Comparison of ENCODE assay signal across 8 mouse cellular contexts in the genomic region with DNA sequence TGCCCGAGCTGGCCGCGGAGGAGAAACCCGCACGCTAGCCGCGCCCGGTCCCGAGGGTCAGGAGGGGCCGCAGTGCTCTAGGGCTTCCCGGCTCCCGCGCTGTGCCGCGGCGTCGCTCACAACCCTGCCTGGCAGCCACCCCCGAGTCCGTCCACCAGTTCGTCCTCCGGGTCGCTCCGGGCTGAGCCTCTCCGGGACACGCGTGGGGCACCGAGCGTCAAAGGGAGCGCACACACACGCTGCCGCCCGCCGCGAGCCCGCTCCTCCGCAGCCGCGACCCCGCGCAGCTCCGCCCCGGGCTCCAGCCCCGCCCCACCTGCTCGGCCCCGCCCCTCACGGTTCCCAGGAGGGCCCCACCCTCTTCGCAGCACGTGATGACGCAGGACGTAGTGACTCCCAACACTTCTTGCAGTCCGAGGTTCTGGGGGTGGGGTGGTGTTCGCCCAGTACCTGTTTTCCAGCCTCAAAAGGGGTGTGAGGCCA. TPM values are rescaled to one million over a fixed set of nuclear protein-coding genes. Genes with fewer than 3 reads are reported as not detected.
DNase-seq lines count a peak whose midpoint lies in the region; ATAC-seq lines count a peak whose summit lies in the region.

Gene Ahr, minus strand, starts transcription at position 285 of the 483 bp plus-strand sequence.

- H3K9me3 ChIP-seq in limb, embryonic 10.5 days (replicated peaks): no peaks in the 10 kb centered on the region
- H3K9me3 ChIP-seq in midbrain, embryonic 12.5 days: no peaks in the 10 kb centered on the region

- peak within 1 kb of the TSS; percentile 63 for H3K27ac ChIP-seq in limb, embryonic 10.5 days
- no peak within 1 kb of the TSS for H3K27ac ChIP-seq in midbrain, embryonic 12.5 days (replicated peaks)

- peak within 1 kb of the TSS; percentile 96 for H3K4me2 ChIP-seq in midbrain, embryonic 12.5 days (replicated peaks)

- H3K27me3 ChIP-seq in limb, embryonic 10.5 days (ENCODE audit: low read depth, poor library complexity, severe bottlenecking): peaks cover 23% of the 10 kb centered on the region
- peaks cover 9% of the 10 kb centered on the region for H3K27me3 ChIP-seq in midbrain, embryonic 12.5 days

- peak within 1 kb of the TSS; percentile 68 for H3K9ac ChIP-seq in midbrain, embryonic 12.5 days (replicated peaks)

- ATAC-seq in midbrain, embryonic 12.5 days (ENCODE audit: low FRiP score, low read depth): peak; percentile 97
- no peak for ATAC-seq in erythroid progenitor cell, adult 5-6 weeks (replicated peaks; ENCODE audit: low FRiP score, poor library complexity, severe bottlenecking)

- peak within 1 kb of the TSS; percentile 79 for H3K4me3 ChIP-seq in limb, embryonic 10.5 days
- peak within 1 kb of the TSS; percentile 78 for H3K4me3 ChIP-seq in midbrain, embryonic 12.5 days

- no peaks in the 10 kb centered on the region for H3K36me3 ChIP-seq in limb, embryonic 10.5 days
- no peaks in the 10 kb centered on the region for H3K36me3 ChIP-seq in midbrain, embryonic 12.5 days

- DNase-seq in adrenal gland, postnatal 10 days: peak; percentile 95
- DNase-seq in embryo, embryonic 11.5 days (ENCODE audit: low read depth, low spot score): peak; percentile 46
- peak; percentile 99 for DNase-seq in heart, adult 11 months
- DNase-seq in kidney, adult 18-20 months: peak; percentile 87
- DNase-seq in limb, embryonic 10.5 days (ENCODE audit: low spot score): peak; percentile 90
- peak; percentile 33 for DNase-seq in skeletal muscle tissue, adult 2 months (ENCODE audit: low read depth, low spot score)

- peaks cover 12% of the 10 kb centered on the region for H3K4me1 ChIP-seq in limb, embryonic 10.5 days
- H3K4me1 ChIP-seq in midbrain, embryonic 12.5 days: peaks cover 5% of the 10 kb centered on the region

- under 1% methylated on average over 41 of the region's 52 CpGs for WGBS in limb, embryonic 10.5 days
- WGBS in midbrain, embryonic 12.5 days: under 1% methylated on average over 46 of the region's 52 CpGs

RNA-seq across cellular contexts. Expression of gene Ahr, which starts in this region (rescaled TPM):
- 10 to 100 TPM; 11.8 to 13.3 TPM for total RNA-seq in adrenal gland, postnatal 10 days (2021)
- 0.75 and 1.2 TPM in 2 replicates for polyA plus RNA-seq in limb, embryonic 10.5 days (2016; fragmentation: Nextera tagmentation; extraction: Ambion mirVana)
- 2.3 and 3.1 TPM in 2 replicates for polyA plus RNA-seq in midbrain, embryonic 12.5 days (2016; fragmentation: Nextera tagmentation; extraction: Ambion mirVana)
- 4.0 TPM in 1 of 2 replicates, not detected in the other for total RNA-seq in erythroid progenitor cell, adult 5-6 weeks (2015; ENCODE audit: low replicate concordance)
- total RNA-seq in erythroid progenitor cell, adult 5-6 weeks (2017; ENCODE audit: low replicate concordance): 0.77 TPM in 1 of 2 replicates, not detected in the other

Comparison
In these comparisons a context has a peak if more than half of its experiments do, and no peak if none do; other contexts are left out.
1. DNase-seq: peak in every context shown above with its lines; median percentile 99 in heart, adult 11 months; 95 in adrenal gland, postnatal 10 days; 90 in limb, embryonic 10.5 days; 87 in kidney, adult 18-20 months; 46 in embryo, embryonic 11.5 days; 33 in skeletal muscle tissue, adult 2 months.